Mouse (Mus musculus): ENCODE data around the gene Olfr374. TPM values are rescaled to one million over a fixed set of nuclear protein-coding genes. Genes with fewer than 3 reads are reported as not detected.

Olfr374 gene
- total RNA-seq, 1 experiment from 2014 or later, result not detected

DNA sequence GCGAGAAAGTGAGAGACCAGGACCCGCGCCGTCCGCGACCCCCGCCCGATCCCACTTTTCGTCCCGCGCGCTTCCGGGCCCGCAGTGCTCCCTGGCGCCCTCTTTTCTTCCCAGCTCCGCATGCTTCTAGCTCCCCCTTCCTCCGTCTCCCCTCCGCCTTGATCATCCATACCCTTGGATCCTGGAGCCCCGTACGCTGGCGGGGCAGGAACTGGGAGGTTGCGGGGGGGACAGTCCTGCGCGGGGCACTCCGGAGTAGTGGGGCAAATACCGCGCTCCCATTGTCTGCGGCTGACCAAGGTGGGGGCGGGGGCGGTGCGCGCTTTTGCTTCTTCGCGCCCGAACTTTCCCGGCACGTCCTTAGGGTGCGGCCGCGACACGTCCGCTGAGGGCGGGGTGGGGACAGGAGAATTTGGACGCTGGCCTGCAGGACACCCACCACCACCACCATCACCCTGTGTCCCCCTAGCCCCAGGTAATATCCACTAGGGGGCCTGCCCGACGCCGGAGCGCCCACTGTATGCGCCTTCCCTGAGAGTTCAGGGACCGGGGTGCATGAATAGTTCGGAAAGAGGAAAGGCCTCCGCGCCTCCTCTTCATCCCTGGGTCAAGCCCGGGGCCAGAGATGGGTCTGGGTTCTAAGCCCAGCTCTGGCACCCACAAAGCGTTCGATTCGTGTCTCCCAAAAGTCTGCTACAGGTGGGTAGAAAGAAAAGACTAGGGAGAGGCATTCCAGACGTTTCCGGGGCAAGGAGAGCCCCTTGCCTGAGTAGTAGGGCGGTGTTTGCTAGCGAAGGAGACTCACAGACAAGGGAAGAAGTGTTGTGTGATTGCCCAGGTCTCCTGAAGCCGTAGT, 28.8 kb downstream of the Olfr374 start:
- peak; percentile 51 for DNase-seq

DNA sequence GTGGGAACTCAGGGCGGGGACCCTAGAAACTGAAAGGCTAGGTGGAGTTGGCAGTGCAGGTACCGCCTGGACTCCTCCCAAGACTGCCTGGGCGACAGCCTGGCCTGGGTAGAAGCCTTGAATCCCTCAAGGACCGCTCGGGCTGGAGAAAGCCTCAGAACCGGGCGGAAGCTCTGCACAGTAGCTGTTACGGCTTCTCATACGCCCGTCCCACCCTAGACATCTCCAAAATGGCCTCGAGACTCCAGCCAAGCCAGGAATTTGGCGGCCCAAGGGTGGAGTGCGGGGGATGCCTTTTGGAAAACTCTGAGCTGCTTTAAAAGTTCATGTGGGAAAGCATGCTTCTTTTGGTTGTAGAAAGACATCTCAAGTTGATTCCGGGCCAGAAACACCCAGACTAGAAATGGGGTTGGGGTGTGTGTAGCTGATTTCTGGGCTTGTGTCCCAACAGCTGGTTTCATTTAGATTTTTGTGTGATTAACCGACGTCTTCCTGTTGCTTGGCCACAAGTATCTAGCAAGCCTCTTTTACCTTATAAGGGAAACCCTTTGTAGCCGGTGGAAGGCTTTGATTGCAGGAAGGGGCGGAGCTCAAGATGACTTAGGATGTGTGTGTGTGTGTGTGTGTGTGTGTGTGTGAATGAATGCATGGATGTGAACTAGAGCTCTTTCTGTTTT, 29.6 kb downstream of the Olfr374 start:
- DNase-seq, result peak; percentile 43

DNA sequence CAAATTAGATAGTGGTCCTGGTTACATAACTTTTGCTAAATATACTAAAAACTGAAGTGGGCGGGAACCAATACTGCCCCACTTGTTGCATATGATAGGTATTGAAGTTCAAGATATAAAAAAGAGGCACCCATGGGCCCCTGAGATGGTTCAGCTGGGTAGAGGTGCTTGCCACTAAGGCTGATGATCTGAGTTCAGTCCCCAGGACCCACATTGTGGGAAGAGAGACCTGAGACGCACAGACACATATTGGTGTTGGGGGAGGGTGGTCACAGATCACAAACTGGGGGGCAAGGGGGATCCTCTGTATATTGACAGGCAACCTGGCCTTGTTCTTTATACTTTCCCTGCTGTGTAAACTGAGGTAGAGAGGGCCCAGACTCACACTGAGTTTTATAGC, 30.6 kb downstream of the Olfr374 start:
- no peak for DNase-seq

DNA sequence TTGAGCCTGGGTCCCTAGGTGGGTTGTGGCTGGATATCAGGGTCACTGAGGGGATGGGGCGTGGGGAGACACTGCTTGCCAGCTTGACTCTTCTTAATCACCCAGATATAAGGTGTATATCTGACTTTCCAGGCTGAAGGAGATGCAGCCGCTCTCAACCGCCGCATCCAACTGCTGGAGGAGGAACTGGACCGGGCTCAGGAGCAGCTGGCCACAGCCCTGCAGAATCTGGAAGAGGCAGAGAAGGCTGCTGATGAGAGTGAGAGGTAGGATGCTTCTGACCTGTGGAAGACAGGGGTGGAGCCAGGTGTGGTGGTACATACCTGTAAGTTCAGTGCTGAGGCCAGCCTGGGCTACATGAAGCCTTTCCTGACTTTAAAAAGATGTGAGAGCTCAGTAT, 31.6 kb downstream of the Olfr374 start:
- DNase-seq, result no peak

DNA sequence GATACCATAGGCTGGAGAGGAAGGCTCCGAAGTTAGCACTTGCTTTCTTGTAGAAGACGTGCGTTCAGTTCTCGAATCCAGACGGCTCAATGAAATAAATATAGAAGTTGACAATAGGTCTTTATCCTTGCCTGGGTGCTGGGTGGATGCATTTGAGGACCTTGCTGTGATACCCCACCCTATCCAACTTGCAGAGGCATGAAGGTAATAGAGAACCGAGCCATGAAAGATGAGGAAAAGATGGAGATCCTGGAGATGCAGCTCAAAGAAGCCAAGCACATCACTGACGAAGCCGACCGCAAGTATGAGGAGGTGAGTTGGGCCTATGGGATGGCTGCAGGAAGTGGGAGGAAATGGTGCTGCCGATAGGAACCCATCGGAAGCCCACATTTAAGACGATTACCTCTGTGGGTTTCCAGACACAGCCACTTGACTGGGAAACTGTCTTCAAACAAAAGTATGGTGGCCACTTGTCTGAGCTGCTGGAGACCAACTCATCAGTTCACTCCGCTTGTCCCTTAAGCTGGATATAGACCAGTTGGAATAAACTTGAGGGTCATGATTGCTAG, 36.5 kb downstream of the Olfr374 start:
- DNase-seq, result no peak

DNA sequence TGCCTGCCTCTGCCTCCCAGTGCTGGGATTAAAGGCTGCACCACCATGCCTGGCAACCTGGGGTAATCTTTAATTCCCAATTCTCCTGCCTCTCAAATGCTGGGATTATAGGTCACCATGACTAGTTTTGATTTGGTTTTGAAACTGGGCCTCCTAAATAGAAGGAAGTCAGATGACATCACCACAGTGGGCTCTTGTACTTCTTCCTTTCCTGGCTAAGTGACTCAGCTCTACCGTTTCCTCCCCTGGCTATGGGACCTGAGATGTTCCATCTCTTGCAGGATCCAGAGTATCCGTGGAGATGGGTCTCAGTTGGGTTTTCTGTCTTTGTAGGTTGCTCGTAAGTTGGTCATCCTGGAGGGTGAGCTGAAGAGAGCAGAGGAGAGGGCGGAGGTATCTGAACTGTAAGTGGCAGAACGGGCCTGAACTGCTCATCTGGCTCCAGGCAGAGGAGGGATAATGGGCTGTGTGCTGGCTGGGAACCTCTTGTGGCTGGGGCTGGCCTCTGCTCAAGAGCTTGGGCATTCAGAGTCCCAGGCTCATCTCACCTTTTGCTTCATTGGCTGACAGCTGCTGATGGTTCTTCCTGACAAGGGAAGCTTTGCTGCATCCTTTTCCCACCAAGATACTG, 37.6 kb downstream of the Olfr374 start:
- no peak for DNase-seq

DNA sequence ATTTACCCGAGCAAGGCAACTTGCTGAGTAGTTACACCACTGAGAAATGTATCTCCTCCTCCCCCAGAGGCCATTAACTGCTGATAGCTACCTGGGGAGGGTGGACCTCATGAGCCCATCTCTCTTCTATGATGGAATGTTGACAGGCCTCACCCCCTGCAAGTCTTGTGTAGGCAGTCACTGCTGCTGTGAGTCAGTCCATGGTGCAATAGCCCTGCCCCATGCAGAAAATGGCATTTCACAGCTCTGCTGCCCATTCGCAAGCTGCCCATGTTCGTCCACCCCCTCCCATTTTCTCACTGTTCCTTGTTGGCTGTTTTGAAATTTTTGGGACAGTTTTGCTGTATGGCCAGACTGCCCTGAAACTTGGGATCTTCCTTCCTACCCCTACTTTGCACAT, 38.7 kb downstream of the Olfr374 start:
- DNase-seq, result peak; percentile 19

DNA sequence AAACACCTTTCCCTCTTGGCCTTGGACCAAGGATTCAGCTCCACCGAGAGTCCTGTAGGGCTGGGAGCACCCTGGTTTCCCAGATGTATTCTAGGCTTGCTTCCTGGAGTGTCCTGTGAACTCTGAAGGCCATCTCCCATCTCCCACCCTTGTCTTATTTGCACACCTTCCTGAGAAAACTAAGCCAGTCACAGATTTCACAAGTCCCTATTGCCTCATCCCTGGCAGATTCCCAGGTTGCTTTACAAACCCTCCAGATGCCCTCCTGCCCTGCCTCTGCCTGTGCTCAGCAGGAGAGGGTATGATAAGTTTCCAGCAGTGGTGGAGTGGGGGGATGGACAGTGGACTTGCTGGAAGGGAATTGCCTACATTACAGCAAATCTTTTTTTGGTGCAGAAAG, 39.2 kb downstream of the Olfr374 start:
- peak; percentile 41 for DNase-seq

DNA sequence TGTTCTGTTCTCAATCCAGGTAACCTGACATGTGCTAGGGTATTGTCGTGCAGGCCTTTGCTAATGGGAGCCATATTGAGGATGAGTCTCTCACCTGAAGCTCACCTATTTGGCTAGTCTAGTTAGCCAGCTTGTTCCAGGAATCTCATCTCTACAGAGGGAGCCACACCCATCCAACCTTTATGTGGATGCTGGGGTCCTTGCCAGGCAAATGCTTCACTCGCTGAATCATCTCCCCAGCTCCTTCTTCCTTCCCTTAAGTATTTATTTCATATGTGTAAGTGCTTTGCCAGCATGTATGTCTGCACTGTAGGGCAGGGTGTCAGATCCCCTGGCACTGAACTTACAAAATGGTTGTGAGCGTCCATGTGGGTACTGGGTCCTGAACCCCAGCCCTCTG, 39.7 kb downstream of the Olfr374 start:
- DNase-seq, result no peak

DNA sequence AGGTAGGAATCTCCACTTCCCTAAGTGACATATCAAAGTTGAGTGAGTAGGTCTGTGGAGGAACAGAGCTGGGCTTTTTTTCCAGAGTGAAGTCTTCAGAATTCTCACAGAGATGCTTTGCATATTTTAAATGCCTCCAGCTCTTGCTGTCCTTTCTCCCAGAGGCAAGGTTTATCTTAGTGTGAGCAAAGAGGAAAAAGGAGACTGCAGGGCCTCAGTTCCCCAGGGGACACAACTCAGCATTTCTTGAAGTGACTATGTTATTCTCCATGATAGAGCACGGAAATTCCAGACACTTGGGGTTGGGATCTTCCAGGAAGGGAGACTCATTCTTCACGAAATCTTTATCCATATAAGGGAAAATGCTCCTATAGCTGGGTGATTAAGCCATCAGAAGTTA, 40.4 kb downstream of the Olfr374 start:
- no peak for DNase-seq

DNA sequence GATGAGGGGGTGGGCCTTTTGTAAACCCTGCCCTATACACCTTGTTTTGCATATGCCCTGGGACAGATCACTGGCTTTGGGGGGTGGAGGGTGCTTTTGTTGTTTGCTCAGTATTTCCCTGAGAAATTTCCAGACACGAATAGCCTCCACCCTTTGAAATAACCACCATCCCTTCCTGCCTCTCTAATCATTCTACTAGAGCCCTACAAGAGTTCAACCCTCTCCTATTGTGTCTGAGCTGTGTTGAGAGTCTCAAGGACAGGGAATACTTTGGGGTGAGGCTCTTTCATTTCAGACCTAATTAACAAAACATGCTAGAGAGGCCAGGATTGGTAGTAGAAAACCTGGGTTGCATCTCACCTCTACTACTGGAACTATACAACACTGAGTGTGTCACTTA, 42.2 kb downstream of the Olfr374 start:
- DNase-seq, result no peak

DNA sequence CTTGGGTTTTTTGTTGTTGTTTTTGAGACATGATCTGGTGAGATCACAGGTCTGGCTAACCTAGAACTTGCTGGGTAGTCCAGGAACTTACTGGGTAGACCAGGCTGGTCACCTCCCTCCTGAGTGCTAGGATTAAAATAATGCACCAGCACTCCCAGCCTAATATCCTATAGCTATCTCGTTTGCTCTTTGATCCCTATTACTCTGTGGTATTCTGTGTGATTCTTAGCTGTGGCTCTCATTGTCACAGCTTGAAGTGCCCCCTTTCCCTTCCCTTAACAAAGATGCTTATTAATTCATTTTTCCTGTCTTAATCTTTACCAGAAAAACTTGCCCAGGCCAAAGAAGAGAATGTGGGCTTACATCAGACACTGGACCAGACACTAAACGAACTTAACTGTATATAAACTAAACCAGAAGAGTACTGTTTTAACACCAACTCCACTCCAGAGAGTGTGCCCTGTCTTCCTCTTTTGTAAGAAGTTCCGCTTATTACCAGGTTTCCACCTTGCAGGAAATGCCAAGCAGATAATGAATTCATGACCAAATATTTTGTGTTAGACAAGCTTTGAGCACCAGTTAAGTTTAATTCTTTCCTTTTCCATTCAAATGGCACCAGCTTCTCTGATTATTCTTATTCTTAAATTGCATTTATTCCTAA, 44.7 kb downstream of the Olfr374 start:
- no peak for DNase-seq

DNA sequence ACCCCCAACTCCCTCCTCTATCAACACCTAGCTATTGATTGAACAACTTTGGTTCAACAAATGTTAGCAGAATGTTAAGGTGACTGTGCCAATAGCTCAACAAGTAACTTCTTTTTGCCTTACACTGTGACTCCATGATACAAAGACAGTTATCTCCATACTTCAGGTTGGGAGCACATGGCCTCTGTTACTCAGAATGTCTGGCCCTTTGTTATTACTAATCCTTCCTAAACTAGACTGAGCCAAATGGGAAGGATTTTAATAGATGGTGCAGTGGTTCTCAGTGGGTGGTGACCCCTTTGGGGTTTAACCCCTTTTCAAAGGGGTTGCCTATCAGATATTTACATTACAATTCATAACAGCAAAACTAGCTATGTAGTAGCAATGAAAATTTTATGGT, 46.5 kb downstream of the Olfr374 start:
- DNase-seq, result no peak

DNA sequence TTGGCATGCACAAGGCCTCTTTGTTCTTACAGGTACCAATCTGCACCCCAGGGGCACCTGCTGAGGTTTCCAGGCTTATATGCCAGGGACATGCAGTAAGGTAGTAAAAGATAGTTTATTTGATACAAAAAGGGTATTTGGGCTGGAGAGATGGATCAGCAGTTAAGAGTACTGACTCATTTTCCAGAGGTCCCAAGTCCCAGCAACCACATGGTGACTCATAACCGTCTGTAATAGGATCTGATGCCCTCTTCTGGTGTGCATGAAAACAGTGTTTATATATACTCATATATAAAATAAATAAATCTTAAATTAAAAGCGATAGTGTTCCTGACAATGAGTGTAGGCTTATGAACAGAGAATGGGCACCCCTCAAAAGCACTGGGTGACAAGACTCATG, 51.3 kb downstream of the Olfr374 start:
- no peak for DNase-seq

DNA sequence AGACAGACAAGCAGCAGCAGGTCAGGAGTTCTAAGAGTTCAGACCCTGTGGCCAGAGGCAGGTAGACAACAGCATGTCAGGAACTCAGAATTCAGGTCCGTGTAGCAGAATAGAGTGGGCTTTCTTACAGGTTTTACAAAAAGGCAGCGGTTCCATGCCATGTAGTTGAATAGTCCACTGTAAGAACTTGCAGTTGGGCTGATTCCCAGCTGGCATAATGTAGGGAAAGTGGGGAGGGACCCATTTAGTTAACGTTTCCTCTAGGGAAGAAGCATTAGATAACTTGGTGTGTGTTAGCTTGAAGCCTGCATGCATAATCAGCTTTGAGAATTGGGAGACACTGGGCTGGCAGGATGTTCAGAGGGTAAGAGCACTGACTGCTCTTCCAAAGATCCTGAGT, 51.9 kb downstream of the Olfr374 start:
- DNase-seq, result no peak

DNA sequence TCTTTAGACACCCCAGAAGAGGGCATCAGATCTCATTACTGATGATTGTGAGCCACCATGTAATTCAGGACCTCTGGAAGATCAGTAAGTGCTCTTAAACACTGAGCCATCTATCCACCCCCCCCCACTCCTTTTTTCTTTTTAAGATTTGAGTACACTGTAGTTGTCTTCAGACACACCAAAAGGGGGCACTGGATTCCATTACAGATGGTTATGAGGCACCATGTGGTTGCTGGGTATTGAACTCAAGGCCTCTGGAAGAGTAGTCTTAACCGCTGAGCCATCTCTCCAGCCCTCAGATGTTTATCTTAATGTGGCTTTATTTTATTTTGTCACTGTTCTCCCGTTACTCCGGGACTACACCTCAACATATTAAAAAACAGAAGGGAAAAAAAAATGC, 53.2 kb downstream of the Olfr374 start:
- DNase-seq, result no peak

DNA sequence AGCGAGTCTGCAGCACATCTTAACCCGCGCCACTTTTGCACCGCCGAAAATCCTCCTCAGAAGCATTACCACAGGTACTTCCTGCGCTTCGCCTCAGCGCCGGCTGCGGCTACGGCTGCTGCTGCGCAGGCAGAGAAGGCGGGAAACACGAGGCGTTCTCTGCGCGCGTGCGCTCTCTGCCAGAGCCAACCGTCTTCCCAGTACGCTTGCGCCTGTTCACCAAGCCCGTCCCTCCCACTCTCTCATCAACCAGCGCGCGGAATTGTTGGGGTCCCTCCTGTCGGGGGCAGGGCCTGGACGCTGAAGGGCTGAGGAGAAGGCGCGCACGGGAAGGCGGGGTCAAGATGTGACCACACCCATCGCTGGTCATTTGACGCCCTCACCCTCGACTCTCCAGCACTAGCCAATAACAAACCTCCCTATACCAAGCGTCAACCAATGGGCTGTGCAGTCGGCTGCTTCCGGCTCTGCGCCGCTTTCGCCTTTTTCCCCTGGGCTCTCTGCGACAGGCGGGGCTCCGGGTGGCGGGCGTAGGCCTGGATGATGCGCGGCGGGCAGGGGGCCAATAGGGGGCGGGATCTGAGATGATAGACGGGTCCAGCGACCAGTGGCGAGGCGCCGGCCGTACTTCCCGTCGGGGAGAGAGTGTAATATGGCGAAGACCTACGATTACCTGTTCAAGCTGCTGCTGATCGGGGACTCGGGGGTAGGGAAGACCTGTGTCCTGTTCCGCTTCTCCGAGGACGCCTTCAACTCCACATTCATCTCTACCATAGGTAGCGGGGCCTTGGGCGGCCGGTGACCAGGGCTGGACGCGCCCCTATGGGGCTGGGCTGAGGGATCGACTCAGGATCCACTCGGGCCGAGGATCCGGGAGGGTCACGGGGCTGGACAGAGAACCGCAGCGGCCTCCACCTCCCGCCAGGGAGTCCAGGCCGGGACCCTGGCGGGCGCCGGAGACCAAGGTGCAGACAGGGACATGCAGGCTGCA, 54.2 kb downstream of the Olfr374 start, which contains the start of gene Rab8a:
Gene Rab8a (plus strand): TSS at position 494 of the 991 bp plus-strand sequence.
- DNase-seq, result peak; percentile 100

DNA sequence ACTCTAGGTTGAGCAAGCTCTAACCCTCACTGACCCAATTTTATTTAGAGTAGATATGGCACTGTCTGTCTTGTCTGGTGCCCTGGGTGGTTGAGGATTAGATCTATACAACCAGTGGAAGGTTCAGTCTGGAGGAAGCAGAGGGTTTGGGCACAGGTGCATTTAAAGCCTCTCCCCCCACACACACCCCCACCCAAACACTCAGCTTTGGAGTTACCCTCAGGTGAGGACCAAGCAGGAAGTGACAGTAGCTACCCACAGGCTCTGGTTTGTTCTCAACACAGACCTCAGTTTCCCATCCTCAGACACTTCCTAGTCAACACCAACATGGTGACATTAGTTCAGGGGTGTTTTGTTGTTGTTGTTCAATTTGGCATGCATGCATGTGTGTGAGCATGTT, 56.0 kb downstream of the Olfr374 start:
- DNase-seq, result no peak

Data from adrenal gland, postnatal 25 days (tissue).